Mouse (Mus musculus) heart, adult 2 months (tissue): ENCODE measurements at regions not wholly inside any gene's neighbourhood (a gene's known extent, or its start where the extent isn't known, plus 50 kb on each side); places are given as distances from the start of the nearest gene placed in this dataset.

Experiments used
- CTCF ChIP-seq: fragments of 200-600 bp; IDR thresholded peaks from 2 replicates; pipeline ENCODE4 v1.8.1; 2022; ENCODE audit warnings: antibody characterized with exemption, mild to moderate bottlenecking, moderate library complexity
- EP300 ChIP-seq: fragments of 200-500 bp; IDR thresholded peaks from 2 replicates; pipeline ENCODE4 v1.6.1; 2011; ENCODE audit warnings: low read depth, low read length, control low read depth; ENCODE audit not compliant: insufficient read depth

DNA sequence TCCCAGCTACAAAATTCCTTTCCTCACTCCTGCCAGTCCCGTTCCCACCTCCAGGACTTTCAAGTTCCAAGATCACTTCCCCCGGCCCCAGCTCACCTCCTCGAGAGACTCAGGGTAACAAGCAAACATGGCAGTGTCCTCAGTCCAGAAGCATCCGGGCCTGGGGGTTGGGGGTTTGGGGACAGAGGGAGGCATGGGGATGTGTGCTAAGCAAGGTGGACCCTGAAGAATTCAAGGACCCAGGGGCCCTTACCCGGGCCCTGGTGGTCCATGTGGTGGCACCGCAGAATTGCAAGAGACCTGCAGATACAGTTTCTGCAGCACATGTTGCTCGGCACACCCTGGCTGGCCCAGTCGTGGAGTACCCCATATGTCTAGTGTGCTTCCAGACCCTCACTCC is 269.9 kb upstream of the Ube2e3 start:
- TF ChIP-seq CTCF (no peak), EP300 (no peak)
